Mouse (Mus musculus) kidney, postnatal 0 days (tissue): ENCODE data around the gene Dnajb9. TPM values are rescaled to one million over a fixed set of nuclear protein-coding genes. Genes with fewer than 3 reads are reported as not detected.
A peak's percentile ranks its signal among the peaks of the same experiment; 100 is the strongest.

ENCODE experiments used
- ATAC-seq: fragments of 200-750 bp; cut with Nextera tagmentation; replicated peaks from 2 replicates; pipeline ENCODE4 v1.8.0; 2017; ENCODE audit warnings: low read depth, moderate number of reproducible peaks, moderate TSS enrichment, moderate library complexity; ENCODE audit not compliant: low FRiP score
- DNase-seq: peaks from one replicate; pipeline ENCODE4 v3.0.0-alpha.2; 2016; ENCODE audit warnings: low spot score
- H3K27ac ChIP-seq: fragments of 300-500 bp; sonication (generic); 2 replicates; pipeline ENCODE4 v1.5.1; 2014; ENCODE audit warnings: mild to moderate bottlenecking
- H3K27me3 ChIP-seq: fragments of 300-500 bp; sonication (generic); 2 replicates; pipeline ENCODE4 v1.6.1; 2014; ENCODE audit warnings: low read length, mixed read lengths; ENCODE audit not compliant: insufficient read depth
- H3K36me3 ChIP-seq: fragments of 300-500 bp; sonication (generic); 2 replicates; pipeline ENCODE4 v1.6.1; 2014; ENCODE audit warnings: low read length, mixed read lengths; ENCODE audit not compliant: insufficient read depth
- H3K4me1 ChIP-seq: fragments of 300-500 bp; sonication (generic); replicated peaks from 2 replicates; pipeline ENCODE4 v1.6.1; 2014; ENCODE audit warnings: antibody characterized with exemption, low read length, mixed read lengths; ENCODE audit not compliant: insufficient read depth
- H3K4me2 ChIP-seq: fragments of 300-500 bp; sonication (generic); 2 replicates; pipeline ENCODE4 v1.6.1; 2014; ENCODE audit warnings: mild to moderate bottlenecking, low read length, moderate library complexity, mixed read lengths
- H3K4me3 ChIP-seq: fragments of 300-500 bp; sonication (generic); replicated peaks from 2 replicates; pipeline ENCODE4 v1.5.1; 2014; ENCODE audit warnings: low read depth, low read length
- H3K9ac ChIP-seq: fragments of 300-500 bp; sonication (generic); 2 replicates; pipeline ENCODE4 v1.6.1; 2014; ENCODE audit warnings: low read depth, low read length
- H3K9me3 ChIP-seq: fragments of 300-500 bp; sonication (generic); replicated peaks from 2 replicates; pipeline ENCODE4 v1.6.1; 2016; ENCODE audit warnings: low read length, inconsistent platforms, mixed read lengths
- CTCF ChIP-seq: IDR thresholded peaks from 2 replicates; pipeline ENCODE4 v1.5.1; 2016; ENCODE audit warnings: antibody characterized with exemption, low read depth, mild to moderate bottlenecking, moderate library complexity
- WGBS: fragments of 180-500 bp; shearing (Covaris S2); extraction: QIAGEN DNeasy Blood & Tissue Kit; methylation state at CpG from one replicate; pipeline ENCODE4 v1.1.7; 2014; 5-methylcytosine and 5-hydroxymethylcytosine counted together
- polyA plus RNA-seq: library from polyadenylated mRNA; unstranded; fragments of >200 nt; fragmentation: Nextera tagmentation; extraction: Ambion mirVana; gene quantifications from 2 replicates; pipeline ENCODE4 v1.2.1, GENCODE M21; 2015

Dnajb9 gene
- polyA plus RNA-seq = 38.9 and 39.0 TPM in 2 replicates

DNA sequence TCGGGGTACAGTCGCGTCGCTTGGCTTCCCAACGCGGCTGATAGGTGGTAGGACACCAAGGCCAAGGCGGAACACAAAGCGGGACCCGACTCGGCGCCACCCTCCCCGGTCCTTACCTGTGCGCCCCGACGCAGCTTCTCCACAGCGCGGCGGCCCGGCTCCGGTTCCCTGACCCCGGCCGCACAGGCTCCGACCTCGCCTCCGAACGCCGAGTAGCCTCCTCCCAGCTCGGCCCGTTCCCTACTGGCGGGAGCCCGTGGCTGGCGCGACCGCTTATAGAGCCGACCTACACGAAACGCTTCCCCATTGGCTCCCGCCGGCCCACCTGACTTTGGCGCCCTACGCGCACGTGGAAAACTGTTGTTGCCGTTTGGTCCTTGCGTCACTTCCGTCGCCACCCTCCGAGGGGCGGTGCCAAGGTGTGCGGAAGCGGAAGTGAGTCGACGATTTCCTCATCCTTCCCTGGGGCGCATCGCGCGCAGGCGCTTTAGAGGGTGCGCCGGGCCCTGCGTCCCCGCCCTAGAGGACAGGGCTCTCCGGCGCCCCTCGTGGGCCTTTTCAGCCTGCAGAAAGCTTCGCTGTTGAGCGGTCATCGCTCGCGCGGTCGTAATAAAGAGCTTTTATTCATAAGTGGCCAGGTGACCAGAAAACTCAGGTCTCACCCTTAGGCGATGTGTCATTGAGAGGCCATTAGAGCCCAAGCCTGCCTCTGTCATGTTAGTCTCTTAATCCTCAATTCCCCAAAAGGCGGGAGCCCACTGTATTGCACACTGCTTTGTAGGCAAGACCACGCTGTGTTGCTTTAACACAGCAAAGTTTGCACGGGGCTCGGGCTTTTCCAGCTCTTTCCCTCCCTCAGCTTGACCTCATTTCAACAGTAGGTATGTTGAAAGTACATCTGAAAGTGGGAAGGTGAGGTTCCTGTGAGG lies at the start of gene Dnajb9:
Dnajb9 (minus strand) TSS at position 503 of the 929 bp plus-strand sequence.
- ATAC-seq (peak; percentile 99), DNase-seq (peak; percentile 99)
- peak; percentile 80 for TF ChIP-seq CTCF
- Histone ChIP-seq H3K4me3 (peak within 1 kb of the TSS; percentile 91), H3K36me3 (0 out of 2 replicates have a peak, but pooled peaks cover 3% of the 10 kb centered on the region), H3K27ac (peak within 1 kb of the TSS; percentile 97), H3K4me2 (peak within 1 kb of the TSS; percentile 84), H3K4me1 (no peaks in the 10 kb centered on the region), H3K9ac (peak within 1 kb of the TSS; percentile 95), H3K27me3 (no peaks in the 10 kb centered on the region), H3K9me3 (no peaks in the 10 kb centered on the region)
- under 1% methylated on average over 75 of the region's 77 CpGs for WGBS

- Histone ChIP-seq H3K27me3 (no peaks in the 10 kb centered on the region), H3K36me3 (no peaks in the 10 kb centered on the region), H3K4me1 (no peaks in the 10 kb centered on the region), H3K4me3 (no peak overlapping the region), H3K4me2 (no peak overlapping the region), H3K9ac (no peak overlapping the region), H3K27ac (no peak overlapping the region), H3K9me3 (no peaks in the 10 kb centered on the region)
- ATAC-seq = no peak; the same call in 1 of the 2 replicates
- no peak for DNase-seq
- WGBS = 68% methylated on average over 9 of the region's 9 CpGs
- no peak for TF ChIP-seq CTCF
Observed at GRCm38 (mm10) chr12:44248309-44248977, 38.3 kb upstream of the Dnajb9 start.

- ATAC-seq (no peak), DNase-seq (no peak)
- Histone ChIP-seq H3K9me3 (no peaks in the 10 kb centered on the region), H3K9ac (no peak overlapping the region), H3K27me3 (no peaks in the 10 kb centered on the region), H3K4me1 (no peaks in the 10 kb centered on the region), H3K4me2 (no peak overlapping the region), H3K36me3 (no peaks in the 10 kb centered on the region), H3K4me3 (no peak overlapping the region), H3K27ac (no peak overlapping the region)
- 88% methylated on average over 3 of the region's 3 CpGs for WGBS
- TF ChIP-seq CTCF = no peak
Observed at GRCm38 (mm10) chr12:44245739-44246138, 35.6 kb upstream of the Dnajb9 start.

DNA sequence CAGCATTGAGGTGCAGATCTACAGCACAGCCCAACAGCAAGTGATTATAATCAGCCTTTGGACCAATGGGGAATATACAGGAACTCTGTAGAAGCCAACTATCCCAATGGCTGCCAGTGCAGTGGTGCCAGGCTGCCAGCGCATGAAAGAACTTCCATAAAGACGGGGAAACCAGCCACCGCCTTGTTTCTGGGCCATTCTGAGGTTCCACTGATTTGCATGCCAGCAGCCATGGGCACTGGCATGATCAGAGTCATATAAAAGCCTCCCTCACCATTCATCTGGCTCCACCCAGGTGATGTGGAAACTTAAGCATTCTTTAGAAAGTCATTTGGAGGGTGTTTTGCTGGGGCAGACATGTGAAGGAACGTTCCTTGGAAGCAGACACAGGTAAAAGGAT lies 32.3 kb upstream of the Dnajb9 start:
- H3K4me2 ChIP-seq = no peak overlapping the region
- H3K9ac ChIP-seq = no peak overlapping the region
- H3K27me3 ChIP-seq = no peaks in the 10 kb centered on the region
- ATAC-seq (no peak), DNase-seq (no peak)
- no peak overlapping the region for H3K27ac ChIP-seq
- H3K4me1 ChIP-seq = no peaks in the 10 kb centered on the region
- H3K4me3 ChIP-seq = no peak overlapping the region
- TF ChIP-seq CTCF = no peak
- 87% methylated on average over 4 of the region's 4 CpGs for WGBS
- H3K36me3 ChIP-seq = no peaks in the 10 kb centered on the region
- H3K9me3 ChIP-seq = no peaks in the 10 kb centered on the region

- Histone ChIP-seq H3K27ac (no peak overlapping the region), H3K9ac (no peak overlapping the region), H3K4me1 (no peaks in the 10 kb centered on the region), H3K4me2 (no peak overlapping the region), H3K27me3 (no peaks in the 10 kb centered on the region), H3K36me3 (no peaks in the 10 kb centered on the region), H3K9me3 (no peaks in the 10 kb centered on the region), H3K4me3 (no peak overlapping the region)
- 55% methylated on average over 7 of the region's 7 CpGs for WGBS
- ATAC-seq = peak; percentile 54; the same call in 1 of the 2 replicates
- DNase-seq = no peak
- TF ChIP-seq CTCF = no peak
Observed at GRCm38 (mm10) chr12:44241090-44241489, 31.0 kb upstream of the Dnajb9 start.

- 79% methylated on average over 3 of the region's 3 CpGs for WGBS
- no peak for TF ChIP-seq CTCF
- no peak for DNase-seq
Observed at GRCm38 (mm10) chr12:44224650-44225049, 14.5 kb upstream of the Dnajb9 start.

More at GRCm38 (mm10) chr12:44224650-44225049, 14.5 kb upstream of the Dnajb9 start:
- Histone ChIP-seq H3K4me2 (no peak overlapping the region), H3K27ac (no peak overlapping the region), H3K4me1 (no peaks in the 10 kb centered on the region), H3K4me3 (no peak overlapping the region), H3K36me3 (no peaks in the 10 kb centered on the region), H3K9me3 (no peaks in the 10 kb centered on the region), H3K9ac (no peak overlapping the region), H3K27me3 (no peaks in the 10 kb centered on the region)
- ATAC-seq = no peak
